Mouse (Mus musculus): ENCODE results near the gene Camta1. TPM values are rescaled to one million over a fixed set of nuclear protein-coding genes. Genes with fewer than 3 reads are reported as not detected.
"Not testable (repeated sequence)": the region's sequence is repeated elsewhere in the genome, so short reads cannot be mapped to it uniquely, and the experiment has no call there.

The Camta1 gene
- polyA plus RNA-seq, 1 experiment from 2014 or later: 171 TPM

- no peak for ATAC-seq (ENCODE audit: low FRiP score)
- 72% methylated on average over 8 of the region's 8 CpGs for WGBS
- Histone ChIP-seq H3K4me3 (replicated peaks; ENCODE audit: low read length) (no peak overlapping the region), H3K4me1 (replicated peaks; ENCODE audit: control insufficient read depth, insufficient read depth, low read length) (peaks cover 20% of the 10 kb centered on the region), H3K27me3 (ENCODE audit: control insufficient read depth, insufficient read depth, low read length) (no peaks in the 10 kb centered on the region), H3K4me2 (replicated peaks) (no peak overlapping the region), H3K9me3 (ENCODE audit: control insufficient read depth, low read length) (no peaks in the 10 kb centered on the region), H3K36me3 (replicated peaks; ENCODE audit: control insufficient read depth, insufficient read depth) (no peaks in the 10 kb centered on the region), H3K27ac (no peak overlapping the region), H3K9ac (no peak overlapping the region)
- no peak for DNase-seq (ENCODE audit: low spot score)
These were observed 944.2 kb downstream of the Camta1 start for GRCm38 (mm10) chr4:150917336-150918027.

GRCm38 (mm10) chr4:150915181-150915906 lies 946.3 kb downstream of the Camta1 start:
- peak overlapping the region; percentile 66 for H3K4me2 ChIP-seq (replicated peaks)
- ATAC-seq (ENCODE audit: low FRiP score) (peak; percentile 28; the same call in 1 of the 2 replicates), DNase-seq (ENCODE audit: low spot score) (no peak)
- WGBS: 37% methylated on average over 10 of the region's 10 CpGs
- H3K27ac ChIP-seq: peak overlapping the region; percentile 51
- H3K9ac ChIP-seq: peak overlapping the region; percentile 69
- no peaks in the 10 kb centered on the region for H3K9me3 ChIP-seq (ENCODE audit: control insufficient read depth, low read length)
- no peaks in the 10 kb centered on the region for H3K36me3 ChIP-seq (replicated peaks; ENCODE audit: control insufficient read depth, insufficient read depth)
- H3K4me1 ChIP-seq (replicated peaks; ENCODE audit: control insufficient read depth, insufficient read depth, low read length): peaks cover 20% of the 10 kb centered on the region
- peak overlapping the region; percentile 58 for H3K4me3 ChIP-seq (replicated peaks; ENCODE audit: low read length)
- H3K27me3 ChIP-seq (ENCODE audit: control insufficient read depth, insufficient read depth, low read length): no peaks in the 10 kb centered on the region

- WGBS: 0% methylated on average over 48 of the region's 48 CpGs
- ATAC-seq (ENCODE audit: low FRiP score): peak; percentile 89
These were observed 947.4 kb downstream of the Camta1 start, which contains the start of the genes Park7 and Tnfrsf9 for GRCm38 (mm10) chr4:150914290-150914733. Gene Park7 (minus strand): TSS chr4:150914437. Gene Tnfrsf9 (plus strand): TSS chr4:150914562.

GRCm38 (mm10) chr4:150913743-150914142 lies 947.9 kb downstream of the Camta1 start:
- no peak for DNase-seq (ENCODE audit: low spot score)
- H3K27me3 ChIP-seq (ENCODE audit: control insufficient read depth, insufficient read depth, low read length): no peaks in the 10 kb centered on the region

More at GRCm38 (mm10) chr4:150914290-150914733, 947.4 kb downstream of the Camta1 start, which contains the start of the genes Park7 and Tnfrsf9:
- peak; percentile 96 for DNase-seq (ENCODE audit: low spot score)
- Histone ChIP-seq H3K9ac (peak within 1 kb of the TSS; percentile 69), H3K4me3 (replicated peaks; ENCODE audit: low read length) (peak within 1 kb of the TSS; percentile 58), H3K4me1 (replicated peaks; ENCODE audit: control insufficient read depth, insufficient read depth, low read length) (peaks cover 23% of the 10 kb centered on the region), H3K27ac (peak within 1 kb of the TSS; percentile 82), H3K27me3 (ENCODE audit: control insufficient read depth, insufficient read depth, low read length) (no peaks in the 10 kb centered on the region), H3K9me3 (ENCODE audit: control insufficient read depth, low read length) (no peaks in the 10 kb centered on the region), H3K4me2 (replicated peaks) (peak within 1 kb of the TSS; percentile 66), H3K36me3 (replicated peaks; ENCODE audit: control insufficient read depth, insufficient read depth) (no peaks in the 10 kb centered on the region)

GRCm38 (mm10) chr4:150910164-150910951 lies 951.3 kb downstream of the Camta1 start:
- peaks cover 7% of the 10 kb centered on the region; the same call in 1 of the 2 replicates for H3K36me3 ChIP-seq (replicated peaks; ENCODE audit: control insufficient read depth, insufficient read depth)
- whole genome bisulfite sequencing: 86% methylated on average over 19 of the region's 19 CpGs
- H3K9ac ChIP-seq: peak overlapping the region; percentile 50; the same call in 1 of the 2 replicates
- peak overlapping the region; percentile 88 for H3K4me3 ChIP-seq (replicated peaks; ENCODE audit: low read length)
- ATAC-seq (ENCODE audit: low FRiP score): no peak; the same call in 1 of the 2 replicates
- H3K27ac ChIP-seq: peak overlapping the region; percentile 84
- H3K9me3 ChIP-seq (ENCODE audit: control insufficient read depth, low read length): no peaks in the 10 kb centered on the region
- peak overlapping the region; percentile 75 for H3K4me2 ChIP-seq (replicated peaks)
- peaks cover 30% of the 10 kb centered on the region for H3K4me1 ChIP-seq (replicated peaks; ENCODE audit: control insufficient read depth, insufficient read depth, low read length)
- DNase-seq (ENCODE audit: low spot score): no peak
- no peaks in the 10 kb centered on the region for H3K27me3 ChIP-seq (ENCODE audit: control insufficient read depth, insufficient read depth, low read length)

More at GRCm38 (mm10) chr4:150913743-150914142, 947.9 kb downstream of the Camta1 start:
- H3K9ac ChIP-seq: peak overlapping the region; percentile 69
- no peaks in the 10 kb centered on the region for H3K9me3 ChIP-seq (ENCODE audit: control insufficient read depth, low read length)
- 20% methylated on average over 12 of the region's 12 CpGs for WGBS
- H3K4me3 ChIP-seq (replicated peaks; ENCODE audit: low read length): peak overlapping the region; percentile 58
- H3K27ac ChIP-seq: peak overlapping the region; percentile 82
- H3K4me2 ChIP-seq (replicated peaks): peak overlapping the region; percentile 66
- ATAC-seq (ENCODE audit: low FRiP score): no peak
- H3K36me3 ChIP-seq (replicated peaks; ENCODE audit: control insufficient read depth, insufficient read depth): no peaks in the 10 kb centered on the region
- peaks cover 28% of the 10 kb centered on the region for H3K4me1 ChIP-seq (replicated peaks; ENCODE audit: control insufficient read depth, insufficient read depth, low read length)

- Histone ChIP-seq H3K4me3 (replicated peaks; ENCODE audit: low read length) (peak overlapping the region; percentile 88), H3K27ac (peak overlapping the region; percentile 84), H3K27me3 (ENCODE audit: control insufficient read depth, insufficient read depth, low read length) (no peaks in the 10 kb centered on the region), H3K4me2 (replicated peaks) (peak overlapping the region; percentile 75), H3K9me3 (ENCODE audit: control insufficient read depth, low read length) (no peaks in the 10 kb centered on the region), H3K36me3 (replicated peaks; ENCODE audit: control insufficient read depth, insufficient read depth) (peaks cover 12% of the 10 kb centered on the region; the same call in 1 of the 2 replicates), H3K4me1 (replicated peaks; ENCODE audit: control insufficient read depth, insufficient read depth, low read length) (peaks cover 24% of the 10 kb centered on the region), H3K9ac (peak overlapping the region; percentile 79)
- ATAC-seq (ENCODE audit: low FRiP score) (peak; percentile 90), DNase-seq (ENCODE audit: low spot score) (peak; percentile 100)
- under 1% methylated on average over 54 of the region's 56 CpGs for WGBS
These were observed 952.1 kb downstream of the Camta1 start for GRCm38 (mm10) chr4:150909451-150910156.

- 77% methylated on average over 5 of the region's 5 CpGs for WGBS
- peak overlapping the region; percentile 88; the same call in 1 of the 2 replicates for H3K4me3 ChIP-seq (replicated peaks; ENCODE audit: low read length)
These were observed 953.2 kb downstream of the Camta1 start for GRCm38 (mm10) chr4:150908512-150908911.

GRCm38 (mm10) chr4:150907099-150907498 lies 954.6 kb downstream of the Camta1 start:
- H3K9me3 ChIP-seq (ENCODE audit: control insufficient read depth, low read length): no peaks in the 10 kb centered on the region
- 93% methylated on average over 8 of the region's 8 CpGs for WGBS
- H3K9ac ChIP-seq: no peak overlapping the region
- no peak for ATAC-seq (ENCODE audit: low FRiP score)
- H3K4me3 ChIP-seq (replicated peaks; ENCODE audit: low read length): no peak overlapping the region
- H3K4me1 ChIP-seq (replicated peaks; ENCODE audit: control insufficient read depth, insufficient read depth, low read length): peaks cover 13% of the 10 kb centered on the region; the same call in 1 of the 2 replicates
- DNase-seq (ENCODE audit: low spot score): no peak
- no peak overlapping the region for H3K4me2 ChIP-seq (replicated peaks)
- no peaks in the 10 kb centered on the region for H3K27me3 ChIP-seq (ENCODE audit: control insufficient read depth, insufficient read depth, low read length)
- no peak overlapping the region for H3K27ac ChIP-seq
- H3K36me3 ChIP-seq (replicated peaks; ENCODE audit: control insufficient read depth, insufficient read depth): peaks cover 34% of the 10 kb centered on the region

More at GRCm38 (mm10) chr4:150908512-150908911, 953.2 kb downstream of the Camta1 start:
- peaks cover 20% of the 10 kb centered on the region for H3K4me1 ChIP-seq (replicated peaks; ENCODE audit: control insufficient read depth, insufficient read depth, low read length)
- not testable (repeated sequence) for H3K27ac ChIP-seq; H3K9me3 ChIP-seq (ENCODE audit: control insufficient read depth, low read length); DNase-seq (ENCODE audit: low spot score); H3K9ac ChIP-seq; ATAC-seq (ENCODE audit: low FRiP score); H3K27me3 ChIP-seq (ENCODE audit: control insufficient read depth, insufficient read depth, low read length)
- peaks cover 21% of the 10 kb centered on the region for H3K36me3 ChIP-seq (replicated peaks; ENCODE audit: control insufficient read depth, insufficient read depth)
- peak overlapping the region; percentile 75; the same call in 1 of the 2 replicates for H3K4me2 ChIP-seq (replicated peaks)
